7 mouse cellular contexts compared by ENCODE assay signal in the genomic region with DNA sequence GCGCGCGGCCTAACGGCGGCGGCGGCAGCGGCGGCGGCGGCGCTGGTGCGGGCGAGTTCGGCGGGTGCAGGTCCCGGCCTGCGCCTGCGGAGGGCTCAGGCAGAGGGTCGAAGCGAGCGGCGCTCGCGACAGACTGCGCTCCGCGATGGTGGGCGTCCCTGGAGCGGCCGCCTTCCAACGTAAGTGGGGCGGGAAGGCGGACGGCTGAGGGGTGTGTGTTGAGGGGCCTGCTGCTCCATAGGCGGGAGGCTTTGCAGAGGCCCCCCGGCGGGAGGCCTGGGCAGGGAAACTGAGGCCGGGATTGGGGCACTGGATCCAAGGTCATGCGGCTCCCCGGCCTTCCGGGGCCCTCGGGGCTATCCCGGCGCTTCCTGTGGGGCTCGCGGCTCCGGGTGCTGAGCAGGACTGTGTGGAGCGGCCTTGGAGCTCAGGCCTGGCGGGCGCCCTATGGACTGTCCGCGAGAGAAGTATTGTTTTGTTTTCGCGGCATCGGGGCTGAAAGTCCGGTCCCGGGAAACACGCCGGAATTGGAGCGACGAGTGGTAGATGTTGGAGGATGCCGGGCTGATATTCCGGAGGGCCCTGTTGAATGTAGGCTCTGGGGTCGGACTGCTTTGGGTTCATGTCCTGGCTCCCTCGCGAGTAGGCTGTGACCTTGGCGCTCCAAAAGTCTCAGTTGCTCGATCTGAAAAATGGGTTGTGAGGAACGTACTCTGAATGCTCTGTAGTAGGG. TPM values are rescaled to one million over a fixed set of nuclear protein-coding genes. Genes with fewer than 3 reads are reported as not detected.
DNase-seq lines count a peak whose midpoint lies in the region; ATAC-seq and TF ChIP-seq lines count a peak whose summit lies in the region.

TSS of gene Cbfa2t2 (plus strand) at position 24 of the 733 bp plus-strand sequence.

- WGBS in forebrain, embryonic 11.5 days, result under 1% methylated on average over 60 of the region's 70 CpGs

- H3K27me3 ChIP-seq in MEL (ENCODE audit: control insufficient read depth in 1 of 2, insufficient read depth in 2 of 2, low read length in 2 of 2), result no peaks in the 10 kb centered on the region
- H3K27me3 ChIP-seq in forebrain, embryonic 11.5 days (ENCODE audit: control insufficient read depth, insufficient read depth, low read length), result no peaks in the 10 kb centered on the region

- H3K4me2 ChIP-seq in forebrain, embryonic 11.5 days (ENCODE audit: low read depth, low read length, severe bottlenecking), result peak within 1 kb of the TSS; percentile 63

- TF ChIP-seq RAD21 in MEL (IDR thresholded peaks at IDR 0.05; ENCODE audit: low read depth, low read length), result no peak

- peak within 1 kb of the TSS; percentile 99 for H3K9ac ChIP-seq in MEL (ENCODE audit: control insufficient read depth, low read depth, low read length, poor library complexity, severe bottlenecking)
- peak within 1 kb of the TSS; percentile 96 for H3K9ac ChIP-seq in forebrain, embryonic 11.5 days (ENCODE audit: low read length)

- no peak for TF ChIP-seq CTCF in MEL (IDR thresholded peaks at IDR 0.05 in 2 of 3, conservative IDR thresholded peaks at IDR 0.05 in 1 of 3; ENCODE audit: control insufficient read depth in 1 of 3, insufficient read depth in 1 of 3, low read depth in 2 of 3, low read length in 3 of 3, poor library complexity in 1 of 3, severe bottlenecking in 1 of 3)

- peak within 1 kb of the TSS; percentile 96 to 99 for H3K4me3 ChIP-seq in MEL (ENCODE audit: control insufficient read depth in 1 of 2, insufficient read depth in 1 of 2, low read depth in 2 of 2, low read length in 2 of 2)
- H3K4me3 ChIP-seq in forebrain, embryonic 11.5 days (ENCODE audit: low read depth, low read length), result peak within 1 kb of the TSS; percentile 88

- peak; percentile 75 for DNase-seq in MEL (ENCODE audit: low read depth, low spot score)
- peak; percentile 74 for DNase-seq in adrenal gland, postnatal 14 days
- DNase-seq in forebrain, embryonic 11.5 days (ENCODE audit: low spot score), result no peak
- peak in 1 of 2 experiments; percentile 55 for DNase-seq in heart, postnatal 36 days
- no peak for DNase-seq in layer of hippocampus, postnatal 10 days (ENCODE audit: low spot score in 2 of 2)
- peak; percentile 25 for DNase-seq in lung, postnatal 25 days (ENCODE audit: low spot score)
- peak; percentile 71 for DNase-seq in ovary, postnatal 36 days (ENCODE audit: low spot score)

- peaks cover 2 to 15% of the 10 kb centered on the region in 2 experiments; a peak in 3 of 4 replicates for H3K4me1 ChIP-seq in MEL (ENCODE audit: control insufficient read depth in 1 of 2, insufficient read depth in 2 of 2, low read length in 2 of 2)
- peaks cover 5% of the 10 kb centered on the region; the same call in 1 of the 2 replicates for H3K4me1 ChIP-seq in forebrain, embryonic 11.5 days (replicated peaks; ENCODE audit: control insufficient read depth, insufficient read depth, low read length)

- no peak for TF ChIP-seq EP300 in MEL (IDR thresholded peaks at IDR 0.05; ENCODE audit: low read depth in 1 of 2, low read length in 2 of 2)

- intact Hi-C loops in heart, postnatal 36 days (cut with DNase I), result no loop called here

- peak; percentile 87 for ATAC-seq in forebrain, embryonic 11.5 days (replicated peaks; ENCODE audit: low FRiP score)

- H3K9me3 ChIP-seq in MEL (replicated peaks; ENCODE audit: insufficient read depth, low read length), result no peaks in the 10 kb centered on the region
- H3K9me3 ChIP-seq in forebrain, embryonic 11.5 days (ENCODE audit: control insufficient read depth, low read length), result no peaks in the 10 kb centered on the region

- TF ChIP-seq POLR2A in MEL (IDR thresholded peaks at IDR 0.05; ENCODE audit: control insufficient read depth in 1 of 2, insufficient read depth in 1 of 2, low read depth in 1 of 2, low read length in 2 of 2, poor library complexity in 1 of 2), result no peak

- peaks cover 0 to 25% of the 10 kb centered on the region in 2 experiments; a peak in 2 of 4 replicates for H3K36me3 ChIP-seq in MEL (ENCODE audit: control insufficient read depth in 1 of 2, insufficient read depth in 2 of 2, low read length in 2 of 2)
- no peaks in the 10 kb centered on the region for H3K36me3 ChIP-seq in forebrain, embryonic 11.5 days (ENCODE audit: control insufficient read depth, insufficient read depth, low read length)

- H3K27ac ChIP-seq in MEL (ENCODE audit: control insufficient read depth, low read depth, low read length), result peak within 1 kb of the TSS; percentile 46
- H3K27ac ChIP-seq in forebrain, embryonic 11.5 days (ENCODE audit: low read depth, low read length), result peak within 1 kb of the TSS; percentile 87

- peaks cover 31% of the 10 kb centered on the region for H3K79me2 ChIP-seq in MEL (ENCODE audit: control insufficient read depth, insufficient read depth, low read length, poor library complexity)

TF ChIP-seq in MEL, 35 proteins besides CTCF, POLR2A, EP300 and RAD21:
- TF ChIP-seq SIN3A (IDR thresholded peaks at IDR 0.05; ENCODE audit: low read length) (peak; percentile 58; the same call in 1 of the 2 replicates), NELFE (IDR thresholded peaks at IDR 0.05; ENCODE audit: low read depth, low read length) (peak; percentile 26; the same call in 1 of the 2 replicates), ELF1 (IDR thresholded peaks at IDR 0.05; ENCODE audit: low read depth, low read length) (no peak), ZC3H11A (IDR thresholded peaks at IDR 0.05; ENCODE audit: low read depth, low read length) (no peak), UBTF (IDR thresholded peaks at IDR 0.05; ENCODE audit: borderline replicate concordance, insufficient read depth, low read depth, low read length) (no peak), JUND (IDR thresholded peaks at IDR 0.05; ENCODE audit: low read depth, low read length) (no peak), KAT2A (conservative IDR thresholded peaks at IDR 0.05; ENCODE audit: low read depth, low read length) (no peak; the same call in 1 of the 2 replicates), ZMIZ1 (IDR thresholded peaks at IDR 0.05; ENCODE audit: low read depth, low read length) (no peak), TCF12 (IDR thresholded peaks at IDR 0.05; ENCODE audit: low read depth, low read length) (no peak), MYB (IDR thresholded peaks at IDR 0.05; ENCODE audit: low read depth, low read length) (no peak), ETS1 (IDR thresholded peaks at IDR 0.05; ENCODE audit: low read depth, low read length) (0 out of 2 replicates have a peak, but pooled peaks have one; percentile 15), MEF2A (IDR thresholded peaks at IDR 0.05; ENCODE audit: extremely low read depth, insufficient replicate concordance, low read depth, low read length, poor library complexity, severe bottlenecking) (no peak), MXI1 (IDR thresholded peaks at IDR 0.05; ENCODE audit: low read depth, low read length) (peak; percentile 31; the same call in 1 of the 2 replicates)
TF ChIP-seq in MEL: peak in this region for 4.

RNA-seq across cellular contexts. Expression of gene Cbfa2t2, which starts in this region (rescaled TPM):
- 5.9 and 8.9 TPM in 2 replicates for total RNA-seq in MEL (2012; rRNA removed)
- polyA plus RNA-seq in MEL (2012; ENCODE audit: insufficient read depth in 1 of 2, insufficient read length in 2 of 2, low read depth in 1 of 2, low replicate concordance in 2 of 2, missing spikeins in 1 of 2), result 10 to 100 TPM in 1 of 2 experiments, not detected in 1; 23.1 TPM
- total RNA-seq in adrenal gland, postnatal 14 days (2021), result 36.1 and 42.5 TPM in 2 replicates
- 69.4 and 71.6 TPM in 2 replicates for polyA plus RNA-seq in forebrain, embryonic 11.5 days (2014; fragmentation: Nextera tagmentation; extraction: Ambion mirVana)
- 10 to 100 TPM; 13.7 to 15.9 TPM for total RNA-seq in heart, postnatal 36 days (2021)
- total RNA-seq in layer of hippocampus, postnatal 10 days (2021), result 10 to 100 TPM; 43.6 to 60.6 TPM

Comparison
In these comparisons a context has a peak if more than half of its experiments do, and no peak if none do; other contexts are left out.
1. DNase-seq: peak in MEL (single experiment), adrenal gland, postnatal 14 days (single experiment), lung, postnatal 25 days (single experiment) and ovary, postnatal 36 days (single experiment); none in forebrain, embryonic 11.5 days (single experiment) and layer of hippocampus, postnatal 10 days (0 of 2).